ENCODE assay signal across 8 mouse cellular contexts in genomic region chr17:70872936-70873777, GRCm38 (mm10). TPM values are rescaled to one million over a fixed set of nuclear protein-coding genes. Genes with fewer than 3 reads are reported as not detected.
A peak's percentile ranks its signal among the peaks of the same experiment; 100 is the strongest.
DNase-seq lines count a peak whose midpoint lies in the region; ATAC-seq lines count a peak whose summit lies in the region.

No protein-coding gene starts in this region.

- H3K4me1 ChIP-seq in hindbrain, embryonic 15.5 days (replicated peaks) = peaks cover 18% of the 10 kb centered on the region
- H3K4me1 ChIP-seq in lung, embryonic 16.5 days (replicated peaks; ENCODE audit: control insufficient read depth, insufficient read depth, low read length) = peaks cover 14% of the 10 kb centered on the region; the same call in 1 of the 2 replicates
- peaks cover 5% of the 10 kb centered on the region; the same call in 1 of the 2 replicates for H3K4me1 ChIP-seq in stomach, embryonic 16.5 days (ENCODE audit: control insufficient read depth, insufficient read depth, low read length)

- no peaks in the 10 kb centered on the region for H3K27me3 ChIP-seq in hindbrain, embryonic 15.5 days
- H3K27me3 ChIP-seq in lung, embryonic 16.5 days (ENCODE audit: control insufficient read depth, insufficient read depth, low read depth, low read length) = no peaks in the 10 kb centered on the region
- no peaks in the 10 kb centered on the region for H3K27me3 ChIP-seq in stomach, embryonic 16.5 days (ENCODE audit: control insufficient read depth, insufficient read depth, low read length)

- no peaks in the 10 kb centered on the region for H3K9me3 ChIP-seq in hindbrain, embryonic 15.5 days
- H3K9me3 ChIP-seq in lung, embryonic 16.5 days (ENCODE audit: control insufficient read depth, low read length) = no peaks in the 10 kb centered on the region
- no peaks in the 10 kb centered on the region for H3K9me3 ChIP-seq in stomach, embryonic 16.5 days (replicated peaks; ENCODE audit: control insufficient read depth, low read length)

- H3K36me3 ChIP-seq in hindbrain, embryonic 15.5 days = no peaks in the 10 kb centered on the region
- no peaks in the 10 kb centered on the region for H3K36me3 ChIP-seq in lung, embryonic 16.5 days (ENCODE audit: control insufficient read depth, insufficient read depth, low read length)
- H3K36me3 ChIP-seq in stomach, embryonic 16.5 days (ENCODE audit: control insufficient read depth, insufficient read depth, low read length) = no peaks in the 10 kb centered on the region

- WGBS in hindbrain, embryonic 15.5 days = 19% methylated on average over 21 of the region's 21 CpGs
- 23% methylated on average over 21 of the region's 21 CpGs for WGBS in lung, embryonic 16.5 days
- WGBS in stomach, embryonic 16.5 days = 34% methylated on average over 21 of the region's 21 CpGs

- peak; percentile 61 for ATAC-seq in hindbrain, embryonic 15.5 days (ENCODE audit: low FRiP score, low read depth)
- peak; percentile 68 for ATAC-seq in lung, embryonic 16.5 days (ENCODE audit: low read depth)
- peak; percentile 48; the same call in 1 of the 2 replicates for ATAC-seq in stomach, embryonic 16.5 days (ENCODE audit: insufficient read depth, low FRiP score)

- peak overlapping the region; percentile 61 for H3K4me2 ChIP-seq in hindbrain, embryonic 15.5 days
- peak overlapping the region; percentile 55 for H3K4me2 ChIP-seq in lung, embryonic 16.5 days (ENCODE audit: low read depth, low read length)
- H3K4me2 ChIP-seq in stomach, embryonic 16.5 days (ENCODE audit: low read depth, low read length) = peak overlapping the region; percentile 50

- peak overlapping the region; percentile 6; the same call in 1 of the 2 replicates for H3K9ac ChIP-seq in hindbrain, embryonic 15.5 days
- H3K9ac ChIP-seq in lung, embryonic 16.5 days (ENCODE audit: low read length) = peak overlapping the region; percentile 0
- peak overlapping the region; percentile 27 for H3K9ac ChIP-seq in stomach, embryonic 16.5 days (ENCODE audit: low read length)

- H3K4me3 ChIP-seq in hindbrain, embryonic 15.5 days = peak overlapping the region; percentile 29
- peak overlapping the region; percentile 28 for H3K4me3 ChIP-seq in lung, embryonic 16.5 days (ENCODE audit: low read length)
- H3K4me3 ChIP-seq in stomach, embryonic 16.5 days (replicated peaks; ENCODE audit: low read length) = peak overlapping the region; percentile 24

- H3K27ac ChIP-seq in hindbrain, embryonic 15.5 days (replicated peaks) = peak overlapping the region; percentile 56
- no peak overlapping the region for H3K27ac ChIP-seq in lung, embryonic 16.5 days (ENCODE audit: low read length)
- no peak overlapping the region for H3K27ac ChIP-seq in stomach, embryonic 16.5 days (ENCODE audit: low read length)

- peak; percentile 16 to 20 for DNase-seq in lung, adult 18-20 months
- DNase-seq in lung, postnatal 25 days (ENCODE audit: low spot score) = no peak
- DNase-seq in embryo, embryonic 10 days (ENCODE audit: low spot score) = peak; percentile 78
- no peak for DNase-seq in ovary, adult 18-20 months (ENCODE audit: low spot score)
- no peak for DNase-seq in adrenal gland, adult 8-10 months

RNA-seq across cellular contexts. Expression of gene Tgif1, which starts 19.8 kb away (rescaled TPM):
- polyA plus RNA-seq in hindbrain, embryonic 15.5 days (2015; fragmentation: Nextera tagmentation; extraction: Ambion mirVana) = 14.6 and 16.2 TPM in 2 replicates
- 63.1 and 69.4 TPM in 2 replicates for polyA plus RNA-seq in lung, embryonic 16.5 days (2015; fragmentation: Nextera tagmentation; extraction: Ambion mirVana)
- polyA plus RNA-seq in stomach, embryonic 16.5 days (2015; fragmentation: Nextera tagmentation; extraction: Ambion mirVana) = 56.5 and 60.1 TPM in 2 replicates
- 10 to 100 TPM; 45.8 to 61.5 (median 60.5) TPM for total RNA-seq in adrenal gland, adult 8-10 months (2022)

Comparison
In these comparisons a context has a peak if more than half of its experiments do, and no peak if none do; other contexts are left out.
1. DNase-seq: peak in lung, adult 18-20 months (2 of 2) and embryo, embryonic 10 days (single experiment); none in lung, postnatal 25 days (single experiment), ovary, adult 18-20 months (single experiment) and adrenal gland, adult 8-10 months (single experiment).
2. Peak in every context shown above with its lines, with median percentiles within 50 percentile points of each other: ATAC-seq, H3K4me2 ChIP-seq, H3K4me3 ChIP-seq and H3K9ac ChIP-seq.